Mouse (Mus musculus) kidney, embryonic 15.5 days (tissue): Measurements from ENCODE around the gene Ntm. TPM values are rescaled to one million over a fixed set of nuclear protein-coding genes. Genes with fewer than 3 reads are reported as not detected.

Source experiments
- ATAC-seq: fragments of 200-750 bp; cut with Nextera tagmentation; replicated peaks from 2 replicates; pipeline ENCODE4 v1.8.0; 2017; ENCODE audit warnings: moderate TSS enrichment; ENCODE audit not compliant: low FRiP score
- H3K27ac ChIP-seq: fragments of 300-500 bp; sonication (generic); 2 replicates; pipeline ENCODE4 v1.5.1; 2015; ENCODE audit warnings: mild to moderate bottlenecking, inconsistent platforms
- H3K27me3 ChIP-seq: fragments of 300-500 bp; sonication (generic); 2 replicates; pipeline ENCODE4 v1.6.1; 2015; ENCODE audit warnings: inconsistent platforms
- H3K36me3 ChIP-seq: fragments of 300-500 bp; sonication (generic); 2 replicates; pipeline ENCODE4 v1.6.1; 2015; ENCODE audit warnings: inconsistent platforms
- H3K4me1 ChIP-seq: fragments of 300-500 bp; sonication (generic); 2 replicates; pipeline ENCODE4 v1.6.1; 2015; ENCODE audit warnings: inconsistent platforms
- H3K4me2 ChIP-seq: fragments of 300-500 bp; sonication (generic); 2 replicates; pipeline ENCODE4 v1.6.1; 2015; ENCODE audit warnings: moderate library complexity, mild to moderate bottlenecking, inconsistent platforms
- H3K4me3 ChIP-seq: fragments of 300-500 bp; sonication (generic); replicated peaks from 2 replicates; pipeline ENCODE4 v1.5.1; 2015; ENCODE audit warnings: mild to moderate bottlenecking, inconsistent platforms
- H3K9ac ChIP-seq: fragments of 300-500 bp; sonication (generic); 2 replicates; pipeline ENCODE4 v1.6.1; 2015; ENCODE audit warnings: mild to moderate bottlenecking, inconsistent platforms
- H3K9me3 ChIP-seq: fragments of 300-500 bp; sonication (generic); replicated peaks from 2 replicates; pipeline ENCODE4 v1.6.1; 2016; ENCODE audit warnings: inconsistent platforms
- WGBS: fragments of 180-500 bp; shearing (Covaris S2); methylation state at CpG from one replicate; pipeline ENCODE4 v1.1.7; 2015; ENCODE audit warnings: mixed read lengths; 5-methylcytosine and 5-hydroxymethylcytosine counted together
- polyA plus RNA-seq: library from polyadenylated mRNA; unstranded; fragments of >200 nt; fragmentation: Nextera tagmentation; extraction: Ambion mirVana; gene quantifications from 2 replicates; pipeline ENCODE4 v1.2.1, GENCODE M21; 2015

Ntm gene
- polyA plus RNA-seq, 1 experiment from 2014 or later = 45.5 TPM

GRCm38 (mm10) chr9:29534304-29534703 is 428.6 kb downstream of the Ntm start:
- WGBS = 66% methylated on average over 7 of the region's 7 CpGs

DNA sequence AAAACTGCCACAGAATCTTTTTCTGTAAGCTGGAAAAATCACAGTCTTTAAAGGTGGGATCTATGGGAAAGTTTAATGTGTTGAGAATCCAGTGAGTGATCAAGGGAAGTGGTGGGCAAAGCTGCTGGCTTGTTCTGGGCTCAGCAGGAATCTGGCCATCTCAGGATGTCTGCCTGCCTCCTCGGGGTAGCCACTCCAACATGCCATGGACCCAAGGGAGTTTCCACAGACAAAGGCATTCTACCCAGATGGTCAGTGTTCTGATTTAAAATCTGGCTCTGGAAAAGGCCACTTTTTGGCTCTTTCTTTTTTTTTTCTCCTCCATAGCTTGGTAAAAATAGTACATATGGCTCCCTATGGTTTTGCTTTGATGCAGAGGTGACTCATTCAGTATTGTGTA is 429.4 kb downstream of the Ntm start:
- Histone ChIP-seq H3K4me3 (no peak overlapping the region), H3K27me3 (no peaks in the 10 kb centered on the region), H3K36me3 (no peaks in the 10 kb centered on the region), H3K4me1 (no peaks in the 10 kb centered on the region), H3K9ac (no peak overlapping the region), H3K9me3 (no peaks in the 10 kb centered on the region), H3K27ac (no peak overlapping the region), H3K4me2 (no peak overlapping the region)
- 42% methylated on average over 1 of the region's 1 CpGs for WGBS
- ATAC-seq = no peak

More at GRCm38 (mm10) chr9:29534304-29534703, 428.6 kb downstream of the Ntm start:
- no peaks in the 10 kb centered on the region for H3K27me3 ChIP-seq
- ATAC-seq = no peak
- no peak overlapping the region for H3K4me3 ChIP-seq
- no peak overlapping the region for H3K27ac ChIP-seq
- H3K9me3 ChIP-seq = no peaks in the 10 kb centered on the region
- H3K36me3 ChIP-seq = no peaks in the 10 kb centered on the region
- H3K4me2 ChIP-seq = no peak overlapping the region
- H3K4me1 ChIP-seq = no peaks in the 10 kb centered on the region
- no peak overlapping the region for H3K9ac ChIP-seq

DNA sequence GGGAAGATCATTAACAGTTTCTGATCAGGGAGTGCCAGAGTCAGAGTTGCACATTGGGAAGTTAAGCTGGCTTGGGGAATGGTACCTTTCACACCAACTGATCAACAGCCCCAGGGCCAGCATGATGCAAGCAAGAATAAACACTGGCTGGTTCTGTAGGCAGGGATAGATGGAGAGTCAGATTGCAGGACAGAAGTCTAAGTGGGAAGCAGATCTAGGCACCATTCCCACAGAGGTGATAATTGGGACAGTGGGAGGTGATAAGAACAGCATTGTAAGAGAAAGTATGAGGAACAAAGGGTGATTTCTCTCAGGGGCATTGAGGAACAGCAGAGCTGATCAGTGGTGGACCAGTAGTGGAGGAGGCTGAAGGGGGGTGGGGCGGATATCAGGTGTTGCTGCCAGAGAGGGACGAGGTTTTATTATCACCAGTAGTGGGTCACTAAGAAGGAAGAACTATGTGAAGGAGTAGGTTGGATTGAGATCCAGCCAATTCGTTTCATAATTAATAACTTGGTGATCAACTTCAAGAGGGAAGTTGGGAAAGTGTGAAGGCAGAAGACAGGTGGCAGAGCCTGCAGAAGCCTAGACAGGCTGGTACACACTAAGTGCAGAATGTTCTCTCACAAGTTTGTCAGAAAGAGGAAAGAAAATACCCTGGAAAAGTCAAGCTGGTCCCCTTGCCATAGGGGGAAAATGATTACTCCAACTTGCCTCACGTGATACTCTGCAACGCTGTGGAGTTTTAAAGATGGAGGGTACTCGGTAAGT is 431.6 kb downstream of the Ntm start:
- no peaks in the 10 kb centered on the region for H3K4me1 ChIP-seq
- no peak overlapping the region for H3K27ac ChIP-seq
- no peak for ATAC-seq
- H3K27me3 ChIP-seq = no peaks in the 10 kb centered on the region
- no peak overlapping the region for H3K4me2 ChIP-seq
- no peaks in the 10 kb centered on the region for H3K36me3 ChIP-seq
- 74% methylated on average over 6 of the region's 6 CpGs for WGBS
- no peak overlapping the region for H3K4me3 ChIP-seq
- H3K9ac ChIP-seq = no peak overlapping the region
- H3K9me3 ChIP-seq = no peaks in the 10 kb centered on the region

GRCm38 (mm10) chr9:29524109-29524508 is 438.8 kb downstream of the Ntm start:
- Histone ChIP-seq H3K36me3 (no peaks in the 10 kb centered on the region), H3K9ac (no peak overlapping the region), H3K27me3 (no peaks in the 10 kb centered on the region), H3K4me3 (no peak overlapping the region), H3K4me2 (no peak overlapping the region), H3K9me3 (no peaks in the 10 kb centered on the region), H3K4me1 (peaks cover 4% of the 10 kb centered on the region; the same call in 1 of the 2 replicates), H3K27ac (no peak overlapping the region)
- no peak for ATAC-seq
- 59% methylated on average over 1 of the region's 1 CpGs for WGBS

GRCm38 (mm10) chr9:29523221-29523620 is 439.7 kb downstream of the Ntm start:
- H3K4me1 ChIP-seq = peaks cover 4% of the 10 kb centered on the region; the same call in 1 of the 2 replicates
- no peak overlapping the region for H3K4me2 ChIP-seq
- H3K9ac ChIP-seq = no peak overlapping the region
- no peaks in the 10 kb centered on the region for H3K36me3 ChIP-seq
- no peaks in the 10 kb centered on the region for H3K9me3 ChIP-seq
- no peak for ATAC-seq
- H3K4me3 ChIP-seq = no peak overlapping the region
- no peaks in the 10 kb centered on the region for H3K27me3 ChIP-seq
- H3K27ac ChIP-seq = no peak overlapping the region
- WGBS = 41% methylated on average over 3 of the region's 3 CpGs

GRCm38 (mm10) chr9:29519181-29519580 is 443.8 kb downstream of the Ntm start:
- H3K36me3 ChIP-seq = no peaks in the 10 kb centered on the region
- no peak overlapping the region for H3K4me3 ChIP-seq
- H3K4me1 ChIP-seq = peaks cover 4% of the 10 kb centered on the region; the same call in 1 of the 2 replicates
- ATAC-seq = no peak
- no peaks in the 10 kb centered on the region for H3K9me3 ChIP-seq
- no peak overlapping the region for H3K9ac ChIP-seq
- WGBS = 41% methylated on average over 2 of the region's 2 CpGs
- no peaks in the 10 kb centered on the region for H3K27me3 ChIP-seq
- no peak overlapping the region for H3K27ac ChIP-seq
- no peak overlapping the region for H3K4me2 ChIP-seq

DNA sequence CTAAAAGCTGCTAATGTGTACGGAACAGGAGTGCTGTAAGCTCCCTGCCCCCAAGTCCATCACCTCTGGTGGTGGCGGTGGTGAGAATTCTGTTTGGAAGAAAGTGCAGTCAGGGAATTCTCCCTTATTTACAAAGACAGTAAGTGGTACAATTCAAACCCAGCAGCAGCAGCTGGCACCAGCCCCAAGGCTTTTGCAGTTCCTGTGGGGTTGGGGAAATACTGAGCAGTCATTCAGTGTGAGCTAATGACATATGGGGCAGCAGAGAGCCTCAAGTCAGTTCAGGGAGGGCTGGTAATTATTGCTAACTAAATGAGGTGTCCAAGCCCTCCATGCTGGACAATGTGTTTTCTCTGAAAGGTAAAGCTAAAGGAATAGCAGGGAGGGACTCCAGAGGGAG is 446.3 kb downstream of the Ntm start:
- ATAC-seq = no peak
- Histone ChIP-seq H3K4me2 (no peak overlapping the region), H3K27ac (no peak overlapping the region), H3K9ac (no peak overlapping the region), H3K4me1 (no peaks in the 10 kb centered on the region), H3K9me3 (no peaks in the 10 kb centered on the region), H3K27me3 (no peaks in the 10 kb centered on the region), H3K36me3 (no peaks in the 10 kb centered on the region), H3K4me3 (no peak overlapping the region)
- WGBS = 58% methylated on average over 2 of the region's 2 CpGs

DNA sequence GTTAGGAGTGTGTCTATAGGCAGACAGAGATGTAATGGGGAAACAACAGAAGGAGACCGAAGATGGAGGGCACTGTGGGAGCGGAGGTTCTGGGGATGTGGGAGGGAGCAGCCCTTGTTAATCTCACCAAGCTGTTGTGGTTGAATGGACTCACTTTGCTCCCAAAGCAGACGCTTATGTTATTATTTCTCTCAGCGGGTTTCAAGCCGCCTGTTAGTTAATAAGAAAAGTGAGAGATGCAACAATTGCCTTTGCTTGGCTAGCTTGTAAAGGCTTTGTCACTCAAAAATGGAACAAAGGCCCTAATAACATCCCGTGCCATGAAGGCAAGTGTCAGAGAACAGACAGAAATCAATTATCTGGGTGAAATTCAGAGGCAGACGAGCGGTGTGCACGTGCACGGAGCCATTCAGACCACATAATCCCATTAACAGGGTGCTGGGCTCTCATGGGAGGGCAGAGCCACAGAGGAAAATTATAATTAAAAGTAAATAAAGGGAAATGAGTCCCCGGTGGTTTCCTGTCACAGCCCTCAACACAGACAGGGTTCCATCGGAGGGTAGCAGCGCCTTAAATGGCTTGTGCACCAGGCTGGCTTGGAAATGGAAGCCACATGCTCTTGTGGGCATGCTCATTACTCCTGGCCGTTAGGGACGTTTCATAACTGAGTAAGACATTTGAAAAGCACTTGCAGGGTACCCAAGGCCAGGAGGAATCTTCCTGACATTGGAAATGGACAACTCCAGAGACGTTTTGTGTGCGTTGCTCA is 448.2 kb downstream of the Ntm start:
- no peaks in the 10 kb centered on the region for H3K36me3 ChIP-seq
- no peaks in the 10 kb centered on the region for H3K9me3 ChIP-seq
- WGBS = 81% methylated on average over 17 of the region's 17 CpGs
- no peak overlapping the region for H3K27ac ChIP-seq
- no peak overlapping the region for H3K4me2 ChIP-seq
- H3K27me3 ChIP-seq = no peaks in the 10 kb centered on the region
- no peaks in the 10 kb centered on the region for H3K4me1 ChIP-seq
- no peak overlapping the region for H3K9ac ChIP-seq
- H3K4me3 ChIP-seq = no peak overlapping the region
- ATAC-seq = no peak

GRCm38 (mm10) chr9:29496002-29496401 is 466.9 kb downstream of the Ntm start:
- Histone ChIP-seq H3K27me3 (no peaks in the 10 kb centered on the region), H3K36me3 (no peaks in the 10 kb centered on the region), H3K9ac (no peak overlapping the region), H3K4me2 (no peak overlapping the region), H3K4me1 (0 out of 2 replicates have a peak, but pooled peaks cover 5% of the 10 kb centered on the region), H3K9me3 (no peaks in the 10 kb centered on the region), H3K4me3 (no peak overlapping the region), H3K27ac (no peak overlapping the region)
- WGBS = 39% methylated on average over 2 of the region's 2 CpGs
- no peak for ATAC-seq

DNA sequence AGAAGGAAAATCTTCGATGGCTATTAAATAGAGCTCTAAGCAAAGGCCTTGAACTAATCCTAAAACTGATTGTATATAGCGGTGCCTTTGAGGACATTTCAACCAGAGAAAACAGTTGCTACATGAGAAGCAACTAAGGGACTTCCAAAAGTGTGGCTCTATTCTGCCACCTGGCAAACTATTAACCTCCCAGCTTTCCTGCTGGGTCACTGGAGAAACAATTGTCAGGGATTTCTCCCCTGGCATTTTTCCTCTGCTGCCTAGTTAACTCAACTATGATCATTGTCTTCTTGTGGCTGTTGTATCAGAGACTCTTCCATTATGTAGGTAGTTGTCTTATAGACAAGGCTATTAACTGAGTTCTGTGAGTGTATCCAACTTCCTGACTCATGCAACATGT is 480.7 kb downstream of the Ntm start:
- no peaks in the 10 kb centered on the region for H3K4me1 ChIP-seq
- H3K4me3 ChIP-seq = no peak overlapping the region
- ATAC-seq = no peak
- H3K4me2 ChIP-seq = no peak overlapping the region
- H3K27ac ChIP-seq = no peak overlapping the region
- H3K36me3 ChIP-seq = no peaks in the 10 kb centered on the region
- WGBS = 91% methylated on average over 2 of the region's 2 CpGs
- H3K27me3 ChIP-seq = no peaks in the 10 kb centered on the region
- no peak overlapping the region for H3K9ac ChIP-seq
- no peaks in the 10 kb centered on the region for H3K9me3 ChIP-seq

GRCm38 (mm10) chr9:29479051-29479450 is 483.9 kb downstream of the Ntm start:
- H3K36me3 ChIP-seq = no peaks in the 10 kb centered on the region
- H3K4me3 ChIP-seq = no peak overlapping the region
- H3K9me3 ChIP-seq = no peaks in the 10 kb centered on the region
- H3K9ac ChIP-seq = no peak overlapping the region
- ATAC-seq = no peak
- no peak overlapping the region for H3K4me2 ChIP-seq
- H3K4me1 ChIP-seq = no peaks in the 10 kb centered on the region
- 76% methylated on average over 10 of the region's 10 CpGs for WGBS
- no peak overlapping the region for H3K27ac ChIP-seq
- H3K27me3 ChIP-seq = no peaks in the 10 kb centered on the region

GRCm38 (mm10) chr9:29477219-29477618 is 485.7 kb downstream of the Ntm start:
- H3K36me3 ChIP-seq = no peaks in the 10 kb centered on the region
- H3K4me2 ChIP-seq = no peak overlapping the region
- no peak overlapping the region for H3K9ac ChIP-seq
- no peaks in the 10 kb centered on the region for H3K4me1 ChIP-seq
- no peaks in the 10 kb centered on the region for H3K27me3 ChIP-seq
- no peak for ATAC-seq
- H3K9me3 ChIP-seq = no peaks in the 10 kb centered on the region
- H3K27ac ChIP-seq = no peak overlapping the region
- no peak overlapping the region for H3K4me3 ChIP-seq
- WGBS = 30% methylated on average over 6 of the region's 6 CpGs
